Mouse (Mus musculus) adrenal gland, adult 2 months (tissue): ENCODE measurements around the gene Pofut1. TPM values are rescaled to one million over a fixed set of nuclear protein-coding genes. Genes with fewer than 3 reads are reported as not detected.
A peak's percentile ranks its signal among the peaks of the same experiment; 100 is the strongest.
"Not testable (repeated sequence)": the region's sequence is repeated elsewhere in the genome, so short reads cannot be mapped to it uniquely, and the experiment has no call there.

Source experiments
- DNase-seq: peaks from one replicate; pipeline ENCODE4 v3.0.0; 2021
- polyA plus RNA-seq: library from polyadenylated mRNA; depleted of rRNA; stranded (reverse); fragments of >200 nt; gene quantifications from 2 replicates; pipeline ENCODE4 v1.2.3, GENCODE M21; 2012
- total RNA-seq, 2 experiments: library from RNA; stranded (reverse); gene quantifications; 2 replicates each; pipeline ENCODE4 v1.2.3; 2021

The Pofut1 gene
- total and polyA plus RNA-seq, 3 experiments = 46.5 to 57.0 (median 47.6) TPM

DNA sequence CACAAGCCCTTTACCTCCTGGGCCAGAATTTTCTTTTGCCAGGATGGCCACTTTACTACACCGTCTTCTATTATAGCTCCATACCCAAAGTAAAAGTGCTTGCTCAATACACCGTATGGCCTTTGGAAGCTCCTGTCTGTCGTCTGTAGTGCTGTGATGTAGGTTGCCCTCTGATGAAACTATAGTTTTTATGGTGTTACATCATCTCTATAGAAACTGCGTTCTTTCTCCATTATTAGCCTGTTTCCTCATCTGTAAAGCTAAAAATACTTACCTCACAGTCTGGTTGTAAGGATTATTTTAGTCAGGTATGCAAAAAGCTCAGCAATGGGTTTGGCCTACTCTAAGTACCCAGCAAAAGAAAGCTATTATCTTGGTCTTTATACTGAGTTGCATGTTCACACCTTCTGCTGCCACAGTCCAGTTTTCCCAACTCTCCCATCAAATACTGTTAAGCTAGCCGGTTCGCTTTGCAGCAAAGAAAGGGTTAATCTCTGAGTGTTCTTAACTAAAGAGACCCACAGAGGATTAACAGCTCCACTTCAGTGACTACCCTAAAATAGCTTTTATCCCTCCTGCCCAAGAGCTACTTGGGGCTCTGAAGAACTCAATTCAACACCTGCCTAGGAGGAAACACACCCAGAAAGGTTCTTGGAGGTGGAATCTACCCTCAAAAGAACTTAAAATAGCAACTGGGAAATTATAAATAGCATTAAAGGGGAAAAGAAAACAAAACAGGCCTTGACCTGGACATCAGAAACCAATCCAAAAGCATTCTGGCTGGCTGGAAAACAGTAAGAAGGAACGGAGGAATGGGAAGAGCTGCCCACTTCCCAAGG lies 2.1 kb upstream of the Pofut1 start:
- no peak for DNase-seq

GRCm38 (mm10) chr2:153239860-153240480 lies 1.4 kb upstream of the Pofut1 start:
- peak; percentile 57 for DNase-seq

DNA sequence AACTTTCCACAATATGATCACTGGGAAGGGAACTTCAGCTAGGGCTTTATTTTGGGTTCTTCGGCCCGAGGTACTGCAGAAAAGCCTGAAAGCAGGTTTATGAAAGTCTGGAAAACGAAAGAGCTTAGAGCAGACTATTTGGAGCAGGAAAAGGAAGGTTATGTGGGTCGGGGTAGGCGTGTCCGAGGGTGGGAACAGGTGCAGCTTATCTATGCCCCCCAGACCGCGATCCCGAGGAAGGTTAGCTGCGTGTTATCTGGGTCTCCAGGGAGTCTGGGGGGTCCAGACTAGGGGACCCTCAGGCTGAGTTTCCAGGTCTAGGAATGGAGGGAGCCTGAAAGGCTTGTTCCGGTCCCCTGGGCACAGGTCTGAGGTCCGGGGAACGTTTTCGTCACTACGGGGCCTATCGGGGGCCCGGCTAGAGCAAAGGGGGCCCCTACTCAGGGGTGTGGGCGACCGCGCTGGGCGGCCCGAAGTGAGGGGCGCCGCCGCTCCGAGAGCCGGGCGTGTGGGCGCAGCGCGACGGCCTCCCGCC lies 565 bp upstream of the Pofut1 start:
- DNase-seq = no peak

GRCm38 (mm10) chr2:153242156-153242555 lies 823 bp downstream of the Pofut1 start:
- DNase-seq = peak; percentile 58

GRCm38 (mm10) chr2:153249751-153250150 lies 8.4 kb downstream of the Pofut1 start:
- DNase-seq = no peak

GRCm38 (mm10) chr2:153256604-153257003 lies 15.3 kb downstream of the Pofut1 start:
- no peak for DNase-seq

GRCm38 (mm10) chr2:153259030-153259863 lies 17.9 kb downstream of the Pofut1 start:
- no peak for DNase-seq

- DNase-seq = no peak
Measured at GRCm38 (mm10) chr2:153259864-153260674, 18.7 kb downstream of the Pofut1 start.

DNA sequence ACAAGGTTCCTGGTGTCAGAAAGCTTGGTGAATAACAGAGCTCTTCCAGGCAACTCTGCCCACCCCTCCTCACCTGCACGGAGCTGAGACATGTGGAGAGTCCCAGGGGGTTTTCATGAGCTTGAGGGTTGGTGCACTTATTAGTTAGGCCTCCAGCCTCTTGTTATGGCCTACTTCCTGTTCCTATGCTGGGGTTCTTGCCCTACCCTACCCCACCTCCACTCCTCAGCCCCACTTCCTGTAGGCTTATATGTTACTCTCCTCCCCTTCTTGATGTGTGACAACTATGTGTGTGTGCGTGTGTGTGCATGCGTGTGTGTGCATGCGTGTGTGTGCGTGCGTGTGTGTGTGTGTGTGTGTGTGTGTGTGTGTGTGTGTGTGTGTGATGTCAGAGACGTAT lies 21.7 kb downstream of the Pofut1 start:
- no peak for DNase-seq

GRCm38 (mm10) chr2:153267331-153267730 lies 26.0 kb downstream of the Pofut1 start:
- DNase-seq = no peak

- DNase-seq = not testable (repeated sequence)
Measured at GRCm38 (mm10) chr2:153270231-153270915, 29.0 kb downstream of the Pofut1 start.

DNA sequence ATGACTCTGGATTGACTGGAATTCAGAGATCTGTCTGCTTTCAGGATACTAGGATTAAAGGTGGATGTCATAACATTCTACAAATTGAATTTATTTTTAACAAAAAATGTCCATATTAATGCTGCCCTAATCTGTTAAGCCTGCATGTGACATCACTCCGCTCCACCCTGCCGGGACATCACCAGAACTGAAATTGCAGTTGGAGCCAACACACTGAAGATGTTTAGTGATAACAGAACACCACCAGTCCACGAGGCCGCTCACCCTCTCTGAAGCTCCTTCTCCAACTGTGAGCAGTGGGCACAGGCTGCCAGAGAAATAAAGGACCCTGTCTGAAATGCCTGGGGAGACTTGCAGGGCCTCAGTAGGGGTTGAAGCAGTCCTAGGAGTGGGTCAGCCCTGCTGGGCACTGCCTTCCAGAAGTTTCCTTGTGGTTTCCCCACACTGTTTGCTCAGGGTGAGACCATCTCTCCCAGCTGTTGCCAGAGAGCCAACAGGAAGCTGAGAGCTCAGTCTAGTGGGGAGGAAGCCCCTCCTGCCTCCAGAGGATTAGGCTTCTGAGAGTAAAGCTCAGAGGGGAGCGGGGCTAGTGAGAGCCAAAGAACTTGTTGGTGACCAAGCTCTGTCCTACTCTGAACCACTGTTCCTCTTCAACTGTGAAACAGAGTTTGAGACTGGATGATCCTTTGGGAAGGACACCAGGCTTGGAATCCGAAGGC lies 33.0 kb downstream of the Pofut1 start:
- not testable (repeated sequence) for DNase-seq

DNA sequence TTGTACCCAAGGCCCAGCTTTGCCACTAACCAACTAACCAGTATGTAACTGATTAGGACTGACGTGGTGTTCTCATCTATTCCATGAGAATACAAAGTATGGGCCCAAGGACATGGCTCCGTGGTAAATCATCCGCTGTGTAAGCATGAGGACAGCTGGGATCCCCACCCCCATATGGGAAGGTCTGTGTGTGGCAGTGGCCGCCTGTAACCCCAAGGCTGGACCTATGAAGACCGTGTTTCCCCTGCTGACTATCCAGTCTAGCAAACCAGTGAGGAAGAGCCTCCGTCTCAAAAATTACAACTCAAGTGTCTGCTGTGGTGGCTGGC lies 33.5 kb downstream of the Pofut1 start:
- DNase-seq = peak; percentile 79

DNA sequence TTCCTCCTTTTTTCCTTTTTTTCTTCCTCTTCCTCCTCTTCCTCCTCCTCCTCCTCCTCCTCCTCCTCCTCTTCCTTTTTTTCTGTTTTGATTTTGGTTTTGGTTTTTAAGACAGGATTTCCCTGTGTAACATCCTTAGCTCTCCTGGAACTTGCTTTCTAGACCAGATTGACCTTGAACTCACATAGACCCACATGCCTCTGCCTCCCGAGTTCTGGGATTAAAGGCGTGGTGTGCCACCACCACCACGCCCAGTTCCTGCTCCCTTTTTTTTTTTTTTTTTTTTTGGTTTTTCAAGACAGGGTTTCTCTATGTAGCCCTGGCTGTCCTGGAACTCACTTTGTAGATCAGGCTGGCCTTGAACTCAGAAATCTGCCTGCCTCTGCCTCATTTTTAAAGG lies 34.2 kb downstream of the Pofut1 start:
- not testable (repeated sequence) for DNase-seq

GRCm38 (mm10) chr2:153276440-153276839 lies 35.1 kb downstream of the Pofut1 start:
- DNase-seq = no peak

- not testable (repeated sequence) for DNase-seq
Measured at GRCm38 (mm10) chr2:153276846-153277245, 35.5 kb downstream of the Pofut1 start.

DNA sequence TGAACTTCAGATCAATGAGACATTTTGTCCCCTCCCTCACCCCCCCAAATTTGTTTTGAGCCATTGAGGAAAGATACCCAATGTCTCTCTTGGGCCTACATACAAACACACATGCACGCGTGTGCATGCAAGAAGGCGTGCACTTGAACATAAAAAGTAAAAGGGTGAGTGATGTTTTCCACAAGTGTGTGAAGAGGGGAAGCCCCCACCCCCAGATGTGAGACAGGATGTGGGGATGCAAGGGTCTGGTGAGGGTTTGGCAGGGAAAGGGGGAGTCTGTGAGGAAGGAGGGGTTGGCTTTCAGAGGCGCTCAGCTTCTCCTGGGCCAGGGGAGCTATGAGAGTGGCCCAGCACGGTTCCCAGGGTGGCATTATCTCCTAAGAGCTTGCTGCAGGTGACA lies 37.0 kb downstream of the Pofut1 start:
- no peak for DNase-seq

GRCm38 (mm10) chr2:153283919-153284318 lies 42.6 kb downstream of the Pofut1 start:
- no peak for DNase-seq

GRCm38 (mm10) chr2:153286524-153286923 lies 45.2 kb downstream of the Pofut1 start:
- no peak for DNase-seq

DNA sequence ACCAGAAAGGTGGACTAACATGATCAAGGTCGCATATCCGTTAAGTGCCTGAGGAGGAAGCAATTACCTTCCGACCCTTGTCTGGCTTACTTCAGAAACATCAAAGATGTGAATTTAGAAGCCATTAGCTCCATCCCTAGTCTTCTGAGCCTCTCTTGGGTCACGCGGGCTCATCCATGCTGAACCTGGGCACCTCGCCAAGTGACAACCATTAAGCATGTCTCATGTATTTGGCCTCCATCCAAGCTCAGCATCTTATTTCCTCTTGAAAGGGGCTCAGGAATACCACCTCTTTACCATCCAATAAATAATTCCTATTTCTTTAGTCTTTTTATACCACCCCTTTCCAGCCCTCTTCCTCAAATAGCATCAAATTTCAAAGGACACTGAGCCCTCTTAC lies 46.5 kb downstream of the Pofut1 start:
- peak; percentile 73 for DNase-seq
